Mouse (Mus musculus) right cerebral cortex, adult 2 months (tissue): ENCODE measurements at regions not wholly inside any gene's neighbourhood (a gene's known extent, or its start where the extent isn't known, plus 50 kb on each side); places are given as distances from the start of the nearest gene placed in this dataset.

Source experiments
- DNase-seq, 2 experiments: peaks; one replicate each; pipeline ENCODE4 v3.0.0; 2021 to 2022; ENCODE audit warnings: low spot score in 2 of 2

DNA sequence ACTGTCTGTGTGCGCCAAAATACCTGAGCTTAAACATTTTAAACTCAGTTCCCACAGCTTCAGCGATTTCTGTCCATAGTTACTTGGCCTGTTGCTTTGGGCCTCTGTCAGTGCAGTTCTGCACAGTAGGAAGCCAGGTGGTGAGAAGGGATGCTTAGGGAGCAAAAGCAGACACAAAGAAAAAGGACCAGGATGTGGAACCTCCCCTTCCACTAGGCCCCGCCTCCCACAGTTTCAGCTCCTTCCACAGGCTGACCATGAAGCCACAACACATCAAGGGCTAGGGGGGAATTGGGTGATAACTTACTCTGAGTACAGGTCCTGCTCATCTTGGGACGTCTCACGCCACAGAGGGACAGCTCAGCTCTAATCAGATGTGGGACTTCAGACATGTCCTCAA, 263.5 kb upstream of the Sdk2 start:
- no peak for DNase-seq

DNA sequence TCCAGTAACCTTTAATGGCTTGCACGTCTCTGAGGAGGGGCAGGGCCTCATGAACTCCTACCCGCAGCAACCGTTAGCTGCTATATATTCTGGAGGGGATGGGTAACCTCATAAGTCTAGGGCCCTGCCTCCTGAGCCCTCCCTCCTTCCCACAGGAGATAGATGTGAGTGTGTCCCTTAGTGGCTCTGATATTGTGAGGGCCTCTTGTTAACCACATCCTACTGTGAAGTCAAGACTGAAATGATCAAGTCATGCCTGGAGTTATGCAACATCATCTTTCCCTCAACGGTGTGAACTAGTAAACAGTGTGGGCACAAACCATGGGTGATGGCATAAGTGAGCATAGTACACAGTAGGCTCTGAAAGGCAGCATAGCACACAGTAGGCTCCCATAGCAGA, 255.8 kb upstream of the Sdk2 start:
- no peak for DNase-seq

DNA sequence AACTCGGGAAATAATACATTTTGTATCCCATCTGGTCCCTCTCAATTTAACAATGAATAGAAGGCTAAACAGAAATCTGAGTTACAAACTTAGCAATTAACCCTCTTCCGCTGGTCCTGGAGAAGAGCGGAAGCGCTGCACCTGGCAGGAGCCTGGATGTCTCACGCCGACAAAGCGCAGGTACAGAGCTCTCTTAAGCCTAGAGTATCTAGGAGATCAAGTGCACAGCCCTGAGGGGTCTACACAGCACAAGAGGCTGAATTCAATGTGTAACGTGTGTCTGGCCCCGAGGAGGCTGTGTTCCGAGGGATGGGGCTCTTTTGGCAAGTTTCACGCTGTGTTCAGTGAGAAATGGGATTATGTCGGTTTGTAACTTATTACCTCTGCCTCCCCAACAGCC, 255.1 kb upstream of the Sdk2 start:
- no peak for DNase-seq

DNA sequence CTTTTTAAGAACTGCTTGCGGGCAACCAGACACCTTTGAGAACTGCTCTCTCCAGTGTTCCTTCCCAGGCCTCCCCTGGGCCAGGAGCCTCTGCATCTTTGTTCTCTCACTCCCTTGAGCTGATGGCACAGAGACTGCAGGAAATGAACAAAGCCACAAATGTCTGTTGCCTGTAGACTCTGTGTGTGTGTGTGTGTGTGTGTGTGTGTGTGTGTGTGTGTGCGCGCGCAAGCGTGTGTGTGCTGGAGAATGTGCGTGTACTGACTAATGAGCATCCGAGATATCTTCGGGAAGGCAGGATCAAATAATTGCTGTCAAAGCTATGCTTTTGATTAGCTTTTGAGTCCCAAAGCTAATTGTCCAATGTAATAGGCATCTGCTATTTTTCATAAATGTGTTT, 254.7 kb upstream of the Sdk2 start:
- no peak for DNase-seq

DNA sequence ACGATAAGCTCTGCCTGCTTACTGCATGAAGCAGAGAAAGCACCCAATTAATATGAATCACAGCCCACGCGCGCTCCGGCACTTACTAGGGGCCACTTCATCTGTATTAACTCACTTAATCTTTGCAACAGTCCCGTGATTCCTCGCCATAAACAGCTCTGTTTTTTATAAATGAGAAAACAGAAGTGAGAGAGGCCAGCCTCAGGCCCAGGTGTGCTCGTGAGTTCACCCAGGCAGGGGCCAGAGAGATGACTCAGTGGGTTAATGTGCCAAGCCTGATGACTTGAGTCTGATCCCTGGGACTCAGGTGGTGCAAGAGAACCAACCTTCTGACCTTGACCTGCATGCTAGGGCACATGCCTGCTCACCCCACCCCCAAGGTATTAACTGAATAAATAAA, 248.4 kb upstream of the Sdk2 start:
- no peak for DNase-seq

DNA sequence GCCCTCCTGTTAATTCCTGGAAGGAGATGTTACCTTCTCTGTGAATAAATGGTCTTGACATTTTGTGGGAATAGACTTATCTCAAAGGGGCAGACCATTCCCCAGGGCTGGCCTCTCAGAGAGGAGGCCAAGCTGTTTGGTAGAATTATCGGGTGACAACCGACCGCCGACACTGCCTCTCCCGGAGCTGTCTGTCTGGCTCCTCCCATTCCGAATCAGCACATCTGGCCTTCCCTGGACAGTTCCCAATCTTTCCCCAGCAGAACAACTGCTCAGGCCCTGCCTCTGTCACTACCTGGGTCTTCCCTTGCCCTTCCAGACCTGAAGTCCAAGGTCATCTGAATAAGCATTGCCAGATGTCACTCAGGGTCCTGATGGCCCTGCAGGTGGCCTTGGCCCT, 246.8 kb upstream of the Sdk2 start:
- no peak for DNase-seq

DNA sequence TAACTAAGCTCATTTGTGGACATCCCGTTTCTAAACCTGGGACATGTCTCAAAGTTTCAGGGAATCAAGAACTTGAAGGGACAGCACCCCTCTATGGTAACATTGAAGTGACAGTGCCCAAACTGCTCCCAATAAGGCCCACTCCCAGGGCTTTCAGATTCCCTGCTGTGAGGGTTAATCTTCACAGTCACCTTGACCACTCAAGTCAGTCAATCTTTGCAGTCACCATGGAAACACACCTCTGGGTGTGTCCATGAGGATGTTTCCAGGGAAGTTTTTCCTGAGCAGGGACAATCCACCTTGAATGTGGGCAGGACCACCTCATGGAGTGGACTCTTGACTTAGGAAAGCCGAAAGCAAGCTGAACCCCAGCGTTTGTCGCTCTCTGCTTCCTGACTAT, 244.8 kb upstream of the Sdk2 start:
- no peak for DNase-seq

DNA sequence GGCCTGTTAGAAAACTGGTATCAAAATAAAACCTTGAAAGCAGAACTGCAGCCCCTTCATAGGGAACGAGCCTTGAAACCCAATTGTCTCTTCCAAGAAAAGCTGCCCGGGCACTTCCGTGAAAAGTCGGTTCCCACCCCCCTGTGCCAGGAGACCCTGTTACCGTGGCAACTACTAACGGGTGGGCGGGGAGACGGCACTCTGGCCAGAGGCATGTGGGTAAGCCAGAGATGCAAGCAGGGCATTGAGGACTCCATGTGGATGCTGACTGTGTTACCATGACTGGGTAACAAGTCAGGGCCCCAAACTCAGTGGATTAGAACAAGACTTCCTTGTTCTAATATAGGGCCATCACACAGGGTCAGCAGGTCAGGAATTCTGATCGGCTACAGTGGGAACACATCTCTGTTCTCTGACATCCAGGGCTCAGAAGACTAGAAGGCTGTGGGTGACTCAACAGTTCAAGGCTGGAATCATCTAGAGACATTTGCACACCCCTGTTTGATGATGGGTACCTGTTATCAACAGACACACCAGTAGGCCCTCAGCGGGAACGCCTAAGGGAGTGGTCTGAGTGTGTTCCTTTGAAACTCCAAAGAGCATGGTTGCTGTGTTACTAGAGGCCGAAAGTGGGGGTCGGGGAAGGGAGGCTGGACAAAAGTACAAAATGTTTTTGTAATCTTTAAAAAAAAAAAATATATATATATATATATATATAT, 236.9 kb upstream of the Sdk2 start:
- DNase-seq, result no peak

DNA sequence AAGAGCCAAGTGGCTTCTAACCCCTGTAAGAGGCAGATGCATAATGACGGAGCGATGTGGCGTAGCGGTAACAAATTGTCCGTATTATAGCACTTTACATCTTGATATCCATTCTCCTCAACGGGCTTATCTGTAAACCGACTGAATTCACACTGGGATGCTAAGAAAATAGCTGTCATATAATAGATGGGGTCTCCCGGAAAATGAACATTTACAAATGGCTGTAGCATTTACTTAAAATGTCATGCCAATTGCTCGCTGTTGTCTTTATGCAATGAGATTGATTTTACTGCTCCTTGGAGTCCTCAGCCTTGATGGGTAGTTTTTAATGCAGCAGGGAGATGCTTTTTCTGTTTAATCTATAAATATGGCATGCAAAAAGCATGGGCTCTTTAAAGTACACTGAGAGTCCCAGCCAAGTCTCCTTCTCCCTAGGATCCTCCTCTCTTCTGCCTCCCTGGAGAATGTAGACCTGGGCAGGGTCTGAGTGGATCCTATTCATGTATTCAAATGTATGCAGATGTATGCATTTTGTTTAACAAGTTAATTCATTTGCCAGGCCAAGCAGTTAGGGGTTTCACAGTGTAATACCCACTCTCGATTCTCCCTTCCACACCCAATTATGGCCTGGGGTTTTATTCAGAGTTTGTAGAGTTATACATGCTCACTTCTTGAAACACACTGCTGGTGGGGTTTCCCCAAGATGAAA, 233.9 kb upstream of the Sdk2 start:
- DNase-seq, result no peak

DNA sequence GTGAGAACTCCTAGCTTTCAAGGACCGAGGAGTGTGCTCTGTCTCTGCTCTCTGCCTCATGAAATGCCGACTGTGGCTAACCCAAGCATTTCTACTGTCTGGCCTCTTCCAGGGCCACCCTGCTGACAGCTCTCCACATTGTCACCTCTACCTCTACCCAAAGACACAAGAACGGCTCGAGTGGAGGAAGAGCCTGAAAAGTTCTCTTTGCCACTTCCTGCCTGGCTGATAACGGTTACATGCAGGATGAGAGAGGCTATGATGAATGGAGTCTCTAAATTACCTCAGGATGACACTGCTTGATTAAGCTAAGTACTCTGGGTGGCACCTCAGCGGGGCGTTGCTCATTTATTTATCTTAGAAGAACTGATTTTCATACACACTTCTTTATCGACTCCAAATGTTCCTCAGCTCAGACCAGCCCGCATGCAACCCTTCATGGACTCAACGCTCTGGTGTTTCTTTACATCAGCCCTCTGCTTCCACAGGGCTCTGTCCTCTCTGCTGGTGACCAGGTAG, 230.0 kb upstream of the Sdk2 start:
- DNase-seq, result no peak

DNA sequence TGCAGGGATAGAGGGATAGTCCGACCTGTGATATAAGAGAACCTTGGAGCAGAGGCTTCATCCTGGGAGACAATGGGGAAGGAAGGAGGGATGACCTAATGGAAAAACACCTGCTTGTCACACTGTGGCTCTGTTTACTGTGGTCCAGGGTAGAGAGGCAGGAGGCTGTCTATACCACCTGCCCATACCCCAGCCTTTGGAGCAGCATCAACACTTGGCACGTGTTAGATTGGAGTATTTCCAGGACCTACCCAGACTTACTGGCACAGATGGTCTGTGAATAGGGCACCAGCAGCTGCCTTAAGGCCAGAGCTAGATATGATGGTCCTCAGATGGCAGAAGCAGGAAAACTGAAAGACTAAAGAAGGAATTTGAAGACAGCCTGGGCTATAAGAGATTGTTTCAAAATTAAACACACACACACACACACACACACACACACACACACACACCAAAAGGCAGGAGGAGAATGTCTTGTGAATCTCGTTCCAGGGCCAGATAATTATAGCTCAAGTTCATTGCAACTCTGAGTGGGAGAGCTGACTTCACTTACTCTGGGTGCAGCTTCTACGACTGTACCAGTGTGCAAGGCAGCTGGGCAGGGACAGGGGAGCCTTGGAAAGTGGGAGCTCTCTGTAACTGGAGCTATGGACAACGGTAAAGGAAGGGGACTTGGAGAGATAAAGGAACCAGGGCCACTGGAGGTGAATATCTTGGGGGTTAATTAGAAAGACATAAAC, 227.8 kb upstream of the Sdk2 start:
- DNase-seq, result no peak

DNA sequence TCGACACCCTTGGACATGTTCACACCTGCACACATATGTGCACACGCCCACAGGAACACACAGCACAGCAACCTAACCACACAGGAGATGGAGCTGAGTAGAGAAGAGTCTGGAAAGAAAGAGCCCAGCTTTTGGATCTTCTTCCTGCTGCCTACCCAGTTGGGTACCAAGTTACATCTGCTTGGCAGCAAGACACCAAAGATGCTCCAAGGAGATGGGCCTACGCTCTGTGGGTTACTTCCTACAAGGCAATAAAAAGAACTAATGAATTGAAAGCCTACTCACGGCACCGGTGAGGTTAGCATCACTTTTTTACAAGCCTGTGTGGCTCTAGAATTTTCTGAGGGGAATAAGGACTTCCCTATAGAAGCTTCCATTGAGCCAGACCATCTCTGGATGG, 224.4 kb upstream of the Sdk2 start:
- DNase-seq, result no peak

DNA sequence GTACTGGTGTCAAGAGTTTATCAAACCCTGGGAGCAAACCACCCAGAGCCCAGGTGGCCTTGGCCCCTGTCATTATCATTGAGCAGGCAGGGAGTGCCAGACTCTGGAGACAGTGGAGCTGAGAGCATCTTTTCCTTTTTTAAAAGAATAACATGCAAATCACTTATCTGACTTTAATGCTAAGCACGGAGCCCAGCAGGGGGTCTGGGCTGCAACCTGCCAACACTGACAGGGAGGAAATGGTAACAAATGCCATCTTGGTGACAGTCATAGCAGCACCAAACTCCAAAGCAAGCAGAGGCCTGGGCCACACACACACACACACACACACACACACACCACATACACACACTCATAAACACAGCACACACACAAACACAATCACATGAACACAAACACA, 223.1 kb upstream of the Sdk2 start:
- no peak for DNase-seq

DNA sequence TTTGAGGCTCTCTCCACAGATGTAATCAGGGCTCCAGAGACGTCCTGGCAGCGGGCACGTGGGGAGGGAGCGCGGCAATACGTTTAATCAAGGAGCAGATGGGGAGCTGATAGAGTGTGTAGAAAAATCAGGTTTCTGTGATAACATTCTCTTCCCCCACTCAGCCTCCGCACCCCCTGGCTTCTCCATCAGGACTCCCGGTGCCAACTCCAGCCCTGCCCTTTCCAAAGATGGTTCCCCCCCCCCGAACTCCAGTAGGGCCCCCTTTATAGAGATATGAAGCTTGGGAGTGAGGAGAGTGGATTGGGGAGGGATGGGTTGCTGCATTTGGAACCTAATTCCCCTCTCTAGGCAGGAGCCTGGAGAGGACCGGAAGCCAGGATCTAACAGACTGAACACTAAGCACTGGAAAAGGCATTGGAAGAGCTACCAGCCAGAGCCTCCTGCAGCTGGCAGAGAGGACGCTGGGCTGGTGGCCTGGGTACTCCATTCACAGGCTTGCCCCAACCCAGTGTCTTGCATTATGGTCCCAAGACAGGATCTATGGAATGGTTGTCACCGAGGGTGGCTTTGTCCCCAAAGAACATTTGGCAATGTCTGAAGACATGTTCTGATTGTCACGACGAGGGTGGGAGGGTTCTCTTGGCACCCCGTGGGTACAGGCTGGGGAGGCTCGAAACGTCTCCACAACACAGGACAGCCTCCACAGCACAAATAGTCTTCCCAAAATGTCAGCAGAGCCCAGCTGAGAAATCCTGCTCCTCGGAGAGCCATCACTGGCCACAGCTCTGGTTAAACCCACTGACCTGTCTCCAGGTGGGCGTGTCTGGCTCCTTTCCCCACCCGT, 218.2 kb upstream of the Sdk2 start:
- DNase-seq, result peak; percentile 39

DNA sequence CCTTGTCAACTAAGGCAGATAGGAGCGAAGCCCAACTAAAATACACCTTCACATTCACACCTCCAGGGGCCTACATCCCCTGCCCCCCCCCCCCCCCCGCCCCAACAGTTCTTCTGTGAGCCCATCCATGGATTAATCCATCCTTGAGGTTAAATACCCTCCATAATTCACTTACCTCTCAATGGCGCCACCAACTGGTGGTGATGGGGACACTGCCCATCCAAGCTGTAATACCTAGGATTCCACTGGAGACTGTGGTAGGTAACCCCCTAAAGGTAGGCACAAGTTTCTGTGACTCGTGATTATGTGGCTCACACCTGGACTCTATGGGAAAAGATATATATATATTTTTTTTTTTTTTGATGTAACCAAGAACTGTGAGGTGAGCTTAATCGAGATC, 216.4 kb upstream of the Sdk2 start:
- DNase-seq, result peak in 1 of 2 experiments; percentile 41

DNA sequence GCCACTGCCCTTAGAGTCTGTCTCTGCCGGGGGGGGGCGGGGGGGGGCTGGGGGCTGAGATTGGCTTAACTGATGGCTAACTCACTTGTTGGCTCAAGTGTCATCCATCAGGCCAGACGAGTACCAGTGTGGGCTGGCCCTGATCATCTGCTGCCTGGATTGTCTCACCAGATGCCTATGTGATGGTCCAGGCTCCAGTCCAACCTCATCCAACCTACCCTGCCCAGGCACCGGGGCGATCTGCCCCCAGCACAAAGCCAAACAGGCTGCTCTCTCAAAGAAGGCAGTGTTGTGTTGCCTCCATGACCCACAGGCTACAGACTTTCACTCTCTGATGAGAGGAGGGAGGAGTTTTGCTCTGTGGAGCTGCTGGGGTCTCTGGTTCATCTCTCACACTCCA, 215.7 kb upstream of the Sdk2 start:
- DNase-seq, result no peak

DNA sequence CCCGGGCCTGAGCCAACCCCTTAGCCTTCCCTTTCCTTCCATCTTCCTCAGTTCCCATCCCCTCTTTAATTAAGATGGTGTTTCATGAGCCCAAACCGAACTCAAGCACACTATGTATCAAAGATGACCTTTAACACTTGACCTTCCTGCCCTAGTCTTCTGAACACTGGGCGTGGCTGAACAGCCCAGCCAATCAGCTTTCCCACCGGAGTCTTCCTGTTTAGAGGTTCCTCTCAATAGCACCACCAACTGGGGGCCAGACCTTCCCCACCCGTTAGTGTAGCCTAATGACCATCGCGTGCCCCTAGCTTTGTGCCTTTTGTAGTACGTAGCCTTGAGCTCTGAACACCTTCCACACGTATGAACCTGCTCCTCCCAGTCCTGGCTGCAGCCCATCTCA, 215.0 kb upstream of the Sdk2 start:
- no peak for DNase-seq

DNA sequence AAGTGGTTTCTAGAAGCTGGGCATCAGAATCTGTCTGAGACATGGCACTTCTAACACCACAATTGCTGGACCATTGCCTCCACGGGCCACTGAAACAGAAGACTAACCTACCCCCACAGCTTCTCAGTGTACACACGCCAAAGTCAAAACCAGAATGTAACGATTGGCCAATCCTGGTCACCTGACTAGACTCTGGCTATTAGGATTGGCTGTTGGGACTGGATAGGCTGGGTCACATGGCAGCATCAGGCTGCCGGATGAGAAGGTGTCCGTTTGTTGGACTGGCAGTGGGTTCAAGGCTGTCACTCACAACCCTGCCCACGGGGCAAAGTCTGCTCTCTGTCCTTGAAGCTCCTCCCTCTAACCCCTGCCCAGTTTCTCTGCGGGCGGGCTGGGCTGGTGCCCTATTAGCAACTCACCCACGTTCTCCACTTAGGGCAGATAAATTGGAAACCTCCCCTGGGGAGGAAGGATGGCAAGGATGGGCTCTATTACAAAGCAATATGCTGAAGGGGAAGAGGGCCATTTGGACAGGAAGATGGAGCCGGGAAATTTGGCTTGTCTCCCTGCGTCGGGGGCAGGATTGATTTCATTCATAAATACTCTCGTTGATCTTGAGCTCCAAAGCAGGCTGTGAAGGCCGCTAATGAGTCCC, 214.3 kb upstream of the Sdk2 start:
- DNase-seq, result no peak

DNA sequence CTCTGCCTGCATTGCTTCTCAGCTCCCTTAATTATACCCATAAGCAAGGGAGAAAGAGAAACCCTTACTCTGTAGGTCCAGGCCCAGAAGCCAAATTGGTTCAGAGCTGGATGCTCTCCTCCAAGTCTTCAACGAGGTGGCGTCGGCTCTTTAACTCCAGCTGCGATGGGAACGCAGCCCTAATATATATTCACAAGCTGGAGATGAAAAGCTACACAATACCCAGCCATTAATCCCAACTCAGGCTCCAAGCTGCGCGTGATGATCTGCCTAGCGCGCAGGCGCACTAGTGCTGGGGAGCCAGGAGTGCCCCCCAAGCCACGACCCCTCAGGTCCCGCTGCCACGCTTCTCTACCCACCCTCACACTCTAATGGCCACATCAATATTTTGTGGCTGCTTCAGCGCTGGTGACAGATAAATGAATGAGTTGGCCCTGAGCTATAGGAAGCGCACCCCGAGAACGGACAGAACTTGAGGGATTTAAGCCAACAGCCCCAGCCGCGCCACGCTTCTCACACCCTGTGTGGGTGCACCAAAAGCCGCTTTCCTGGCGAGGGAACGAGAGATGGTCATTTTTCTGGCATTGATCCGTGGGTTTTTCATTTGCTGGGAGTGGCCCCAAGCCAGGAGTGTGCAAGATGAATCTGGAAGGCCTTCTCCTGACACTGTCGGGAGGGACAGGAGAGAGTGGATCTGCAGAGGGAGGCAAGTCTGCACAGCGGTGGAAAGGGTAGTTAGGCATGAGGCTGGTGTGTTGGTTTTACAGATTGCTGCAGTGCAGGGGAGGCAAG, 210.9 kb upstream of the Sdk2 start:
- no peak for DNase-seq

DNA sequence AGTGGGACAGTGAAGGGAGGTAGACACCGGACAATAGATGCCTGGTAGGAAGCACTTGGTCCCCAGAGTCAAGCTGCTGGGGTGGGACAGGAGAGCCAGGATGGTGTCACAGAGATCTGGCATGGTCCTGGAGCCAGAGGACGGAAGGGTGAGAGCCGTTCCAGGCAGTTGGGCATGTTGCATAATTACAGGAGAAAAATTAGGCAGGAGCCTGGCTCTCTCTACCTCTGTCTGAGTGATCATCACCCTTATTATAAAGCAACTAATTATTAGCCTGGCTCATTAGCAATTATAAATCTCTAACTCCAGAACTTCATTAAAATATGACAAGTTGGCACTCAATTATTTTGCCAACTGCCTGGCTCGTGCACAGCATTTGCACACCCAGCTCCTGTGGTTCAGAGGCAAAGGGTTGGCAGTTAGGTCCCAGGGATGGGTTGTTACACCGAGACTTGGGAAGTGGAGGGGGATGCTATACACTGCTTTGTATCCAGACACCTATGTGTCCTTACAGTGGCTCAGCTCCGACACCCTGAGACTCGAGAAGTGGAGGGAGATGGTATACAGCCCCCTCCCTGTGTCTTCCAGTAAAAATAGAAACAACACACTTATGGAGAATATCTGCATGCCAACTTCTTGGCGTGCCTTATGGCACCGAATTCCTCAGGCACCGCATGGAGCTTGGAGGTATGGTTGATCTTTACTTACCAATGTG, 203.7 kb upstream of the Sdk2 start:
- no peak for DNase-seq
